Mouse (Mus musculus): ENCODE data around the gene Raly.

DNA sequence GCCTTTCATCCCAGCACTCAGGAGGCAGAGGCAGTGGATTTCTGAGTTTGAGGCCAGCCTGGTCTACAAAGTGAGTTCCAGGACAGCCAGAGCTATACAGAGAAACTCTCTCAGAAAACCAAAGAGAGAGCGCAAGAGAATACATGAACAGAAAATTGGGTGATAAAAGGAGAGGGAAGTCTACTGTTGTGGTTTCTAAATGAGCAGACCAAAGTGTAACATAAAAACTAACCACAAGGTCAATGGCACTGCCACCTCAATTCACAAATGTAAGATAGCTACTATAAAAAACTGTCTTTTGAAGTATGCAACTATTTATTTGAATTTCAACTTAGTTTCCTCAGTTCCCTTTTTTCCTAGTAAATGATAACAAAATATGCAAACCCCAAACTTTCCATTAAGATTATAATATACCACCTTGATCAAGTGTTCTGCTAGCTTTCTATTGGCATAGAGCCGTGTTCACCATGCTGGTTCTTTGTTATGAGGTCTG is 36.8 kb upstream of the Raly start:
- TF ChIP-seq CTCF (conservative IDR thresholded peaks at IDR 0.05 in 1 of 2, IDR thresholded peaks at IDR 0.05 in 1 of 2; ENCODE audit: low read depth in 2 of 2, low read length in 2 of 2): no peak
- TF ChIP-seq USF1 (IDR thresholded peaks at IDR 0.05; ENCODE audit: low read depth, low read length): no peak
- peak; percentile 50 for TF ChIP-seq EP300 (IDR thresholded peaks at IDR 0.05; ENCODE audit: low read length)
- TF ChIP-seq GABPA (IDR thresholded peaks at IDR 0.05; ENCODE audit: insufficient replicate concordance, low read depth, low read length): no peak
- no peak for TF ChIP-seq E2F4 (IDR thresholded peaks at IDR 0.05; ENCODE audit: insufficient replicate concordance, low read depth, low read length)
- no peak for TF ChIP-seq POLR2A (IDR thresholded peaks at IDR 0.05; ENCODE audit: low read depth, low read length)
- no peak for TF ChIP-seq USF2 (conservative IDR thresholded peaks at IDR 0.05; ENCODE audit: low read depth, low read length)
- TF ChIP-seq ELF1 (IDR thresholded peaks at IDR 0.05; ENCODE audit: low read depth, low read length): no peak
- no peak for TF ChIP-seq SMC3 (IDR thresholded peaks at IDR 0.05; ENCODE audit: low read depth, low read length)
- TF ChIP-seq MYC (IDR thresholded peaks at IDR 0.05; ENCODE audit: low read depth, low read length): no peak
- no peak for TF ChIP-seq KAT2A (IDR thresholded peaks at IDR 0.05; ENCODE audit: insufficient replicate concordance, low read length)
- no peak for TF ChIP-seq MAX (IDR thresholded peaks at IDR 0.05; ENCODE audit: low read length)
- TF ChIP-seq POLR2AphosphoS2 (IDR thresholded peaks at IDR 0.05; ENCODE audit: low read depth, low read length): no peak
